Mouse (Mus musculus): Measurements from ENCODE around the gene Grm5. TPM values are rescaled to one million over a fixed set of nuclear protein-coding genes. Genes with fewer than 3 reads are reported as not detected.

The Grm5 gene
- polyA plus RNA-seq, 1 experiment from 2014 or later: 134 TPM

DNA sequence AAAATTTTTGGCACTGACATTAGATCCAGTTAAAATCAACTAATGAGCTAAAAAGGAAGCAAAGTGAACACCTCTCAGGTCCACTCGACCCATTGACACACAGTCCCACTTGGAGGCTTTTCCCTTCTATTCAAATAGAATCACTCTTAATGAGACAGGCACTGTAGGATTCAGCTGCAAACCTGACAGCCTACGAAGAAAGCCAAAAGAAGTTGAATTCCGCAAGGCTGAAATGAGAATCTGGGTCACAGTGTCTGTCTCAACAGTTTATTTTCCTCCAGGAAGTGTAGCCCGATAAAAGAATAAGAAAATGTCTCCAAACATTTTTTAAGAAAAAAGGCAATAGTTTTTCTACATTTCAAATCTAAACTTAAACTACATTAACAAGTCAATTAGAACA is 209.9 kb downstream of the Grm5 start:
- 78% methylated on average over 4 of the region's 4 CpGs for WGBS
- Histone ChIP-seq H3K4me3 (ENCODE audit: low read depth, low read length) (no peak overlapping the region), H3K4me1 (ENCODE audit: control insufficient read depth, insufficient read depth, low read length) (no peaks in the 10 kb centered on the region), H3K9ac (replicated peaks; ENCODE audit: low read depth, low read length) (no peak overlapping the region), H3K36me3 (ENCODE audit: control insufficient read depth, insufficient read depth, low read length) (no peaks in the 10 kb centered on the region), H3K4me2 (ENCODE audit: low read depth, low read length) (no peak overlapping the region), H3K27me3 (ENCODE audit: control insufficient read depth, insufficient read depth, low read length) (no peaks in the 10 kb centered on the region), H3K9me3 (ENCODE audit: control insufficient read depth, low read length) (no peaks in the 10 kb centered on the region), H3K27ac (ENCODE audit: low read depth, low read length) (no peak overlapping the region)
- no peak for ATAC-seq (ENCODE audit: low read depth)

DNA sequence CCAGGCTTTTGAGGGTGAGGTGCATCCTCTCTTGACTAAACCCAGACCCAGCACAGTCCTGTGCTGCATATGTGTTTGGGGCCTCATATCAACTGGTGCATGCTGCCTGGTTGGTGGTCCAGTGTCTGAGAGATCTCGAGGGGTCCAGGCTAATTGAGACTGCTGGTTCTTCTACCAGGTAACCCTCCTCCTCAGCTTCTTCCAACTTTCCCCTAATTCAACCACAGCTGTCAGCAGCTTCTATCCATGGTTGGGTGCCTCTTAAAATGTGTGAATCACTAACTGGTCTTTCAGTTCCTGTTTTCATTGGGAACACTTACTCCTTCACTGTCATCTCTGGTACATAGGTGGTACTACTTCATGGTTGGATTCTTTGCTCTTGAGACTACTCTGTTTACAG is 240.9 kb downstream of the Grm5 start:
- no peak for ATAC-seq (ENCODE audit: low read depth)
- Histone ChIP-seq H3K4me3 (ENCODE audit: low read depth, low read length) (no peak overlapping the region), H3K4me2 (ENCODE audit: low read depth, low read length) (no peak overlapping the region), H3K36me3 (ENCODE audit: control insufficient read depth, insufficient read depth, low read length) (no peaks in the 10 kb centered on the region), H3K27ac (ENCODE audit: low read depth, low read length) (no peak overlapping the region), H3K9me3 (ENCODE audit: control insufficient read depth, low read length) (no peaks in the 10 kb centered on the region), H3K27me3 (ENCODE audit: control insufficient read depth, insufficient read depth, low read length) (no peaks in the 10 kb centered on the region), H3K9ac (replicated peaks; ENCODE audit: low read depth, low read length) (no peak overlapping the region), H3K4me1 (ENCODE audit: control insufficient read depth, insufficient read depth, low read length) (no peaks in the 10 kb centered on the region)
- WGBS: 88% methylated on average over 1 of the region's 1 CpGs

DNA sequence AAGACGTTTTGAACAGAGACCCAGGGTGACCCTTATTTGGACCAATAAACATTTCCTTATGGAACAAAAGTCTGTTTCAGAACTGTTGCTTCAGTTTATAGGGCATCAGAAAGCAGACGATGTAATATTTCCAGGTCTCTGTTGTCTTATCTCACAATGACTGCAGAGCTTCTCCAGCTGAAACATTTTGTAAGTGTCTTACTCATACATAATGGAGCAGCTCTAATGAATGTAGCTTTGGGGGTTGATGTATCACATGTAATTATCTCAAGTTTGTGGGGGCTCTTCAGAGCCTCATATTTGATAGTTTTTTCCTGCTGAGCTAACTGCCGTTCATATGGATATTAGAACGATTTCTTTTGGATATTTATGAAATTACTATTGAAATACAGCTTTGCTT is 250.7 kb downstream of the Grm5 start:
- H3K27me3 ChIP-seq (ENCODE audit: control insufficient read depth, insufficient read depth, low read length): no peaks in the 10 kb centered on the region
- H3K27ac ChIP-seq (ENCODE audit: low read depth, low read length): no peak overlapping the region
- peak; percentile 84 for ATAC-seq (ENCODE audit: low read depth)
- WGBS: 52% methylated on average over 4 of the region's 4 CpGs
- H3K36me3 ChIP-seq (ENCODE audit: control insufficient read depth, insufficient read depth, low read length): no peaks in the 10 kb centered on the region
- H3K4me1 ChIP-seq (ENCODE audit: control insufficient read depth, insufficient read depth, low read length): no peaks in the 10 kb centered on the region
- H3K9ac ChIP-seq (replicated peaks; ENCODE audit: low read depth, low read length): no peak overlapping the region
- H3K4me2 ChIP-seq (ENCODE audit: low read depth, low read length): no peak overlapping the region
- H3K4me3 ChIP-seq (ENCODE audit: low read depth, low read length): no peak overlapping the region
- no peaks in the 10 kb centered on the region for H3K9me3 ChIP-seq (ENCODE audit: control insufficient read depth, low read length)

DNA sequence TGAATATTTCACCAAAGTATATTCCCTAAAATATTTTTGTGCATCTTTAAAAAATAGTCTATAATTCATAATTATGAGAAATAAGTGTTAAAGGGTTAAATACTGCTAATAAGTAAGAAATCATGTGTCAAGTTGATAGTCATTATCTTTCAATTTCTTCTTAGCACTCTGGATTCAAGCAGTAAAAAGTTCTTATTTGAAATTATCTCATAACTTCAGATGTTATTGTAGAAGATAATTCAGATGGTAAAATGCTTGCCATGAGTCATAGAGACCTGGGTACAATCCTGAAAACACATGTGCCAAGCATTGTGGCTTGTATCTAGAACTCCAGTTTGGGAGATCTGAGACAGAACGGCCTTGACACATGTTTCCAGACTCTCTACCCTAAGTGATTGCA is 254.6 kb downstream of the Grm5 start:
- H3K4me1 ChIP-seq (ENCODE audit: control insufficient read depth, insufficient read depth, low read length): no peaks in the 10 kb centered on the region
- no peak overlapping the region for H3K4me3 ChIP-seq (ENCODE audit: low read depth, low read length)
- H3K9me3 ChIP-seq (ENCODE audit: control insufficient read depth, low read length): no peaks in the 10 kb centered on the region
- H3K27ac ChIP-seq (ENCODE audit: low read depth, low read length): no peak overlapping the region
- no peak overlapping the region for H3K4me2 ChIP-seq (ENCODE audit: low read depth, low read length)
- H3K36me3 ChIP-seq (ENCODE audit: control insufficient read depth, insufficient read depth, low read length): no peaks in the 10 kb centered on the region
- no peak overlapping the region for H3K9ac ChIP-seq (replicated peaks; ENCODE audit: low read depth, low read length)
- no peaks in the 10 kb centered on the region for H3K27me3 ChIP-seq (ENCODE audit: control insufficient read depth, insufficient read depth, low read length)
- no peak for ATAC-seq (ENCODE audit: low read depth)
- 81% methylated on average over 1 of the region's 1 CpGs for WGBS

DNA sequence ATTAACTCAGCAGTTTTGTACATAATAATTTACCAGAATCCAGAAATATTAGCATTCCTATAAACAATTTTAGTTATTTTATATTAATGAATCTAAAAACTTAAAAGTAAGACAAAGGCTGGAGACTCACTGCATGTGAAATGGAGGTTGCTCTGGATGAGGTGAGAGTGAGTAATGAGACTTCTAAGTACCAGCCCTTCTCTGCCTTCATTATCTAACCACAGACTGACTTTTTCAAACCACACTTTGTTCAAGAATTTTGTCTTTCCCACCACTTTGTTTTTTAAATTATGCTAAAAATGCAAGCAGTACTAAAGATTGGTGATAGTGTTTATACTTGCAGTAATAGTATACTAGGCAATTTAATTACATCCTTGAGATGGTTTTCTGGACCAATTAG is 259.5 kb downstream of the Grm5 start:
- Histone ChIP-seq H3K9ac (replicated peaks; ENCODE audit: low read depth, low read length) (no peak overlapping the region), H3K4me2 (ENCODE audit: low read depth, low read length) (no peak overlapping the region), H3K4me1 (ENCODE audit: control insufficient read depth, insufficient read depth, low read length) (no peaks in the 10 kb centered on the region), H3K27ac (ENCODE audit: low read depth, low read length) (no peak overlapping the region), H3K4me3 (ENCODE audit: low read depth, low read length) (no peak overlapping the region), H3K9me3 (ENCODE audit: control insufficient read depth, low read length) (no peaks in the 10 kb centered on the region), H3K27me3 (ENCODE audit: control insufficient read depth, insufficient read depth, low read length) (no peaks in the 10 kb centered on the region), H3K36me3 (ENCODE audit: control insufficient read depth, insufficient read depth, low read length) (no peaks in the 10 kb centered on the region)
- no peak for ATAC-seq (ENCODE audit: low read depth)

DNA sequence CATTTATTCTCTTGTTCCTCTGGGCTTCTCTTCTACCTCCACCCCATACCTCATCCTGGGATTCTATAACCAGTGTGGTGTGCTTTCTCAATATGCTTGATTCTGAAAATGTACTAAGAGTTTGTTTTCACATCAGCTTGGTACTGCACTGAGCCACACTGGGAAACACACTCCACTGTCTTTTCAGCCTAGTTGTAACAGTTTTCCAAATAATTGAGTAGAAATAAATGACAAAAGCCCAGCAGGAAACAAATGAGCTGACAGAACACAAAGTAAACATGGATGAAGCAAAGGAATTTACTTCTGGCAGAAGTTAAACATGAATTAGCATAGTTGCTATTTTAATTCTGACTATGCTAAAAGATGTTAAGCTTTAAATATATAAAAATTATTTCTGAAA is 262.1 kb downstream of the Grm5 start:
- no peak for ATAC-seq (ENCODE audit: low read depth)
- Histone ChIP-seq H3K4me1 (ENCODE audit: control insufficient read depth, insufficient read depth, low read length) (no peaks in the 10 kb centered on the region), H3K9me3 (ENCODE audit: control insufficient read depth, low read length) (no peaks in the 10 kb centered on the region), H3K27me3 (ENCODE audit: control insufficient read depth, insufficient read depth, low read length) (no peaks in the 10 kb centered on the region), H3K27ac (ENCODE audit: low read depth, low read length) (no peak overlapping the region), H3K9ac (replicated peaks; ENCODE audit: low read depth, low read length) (no peak overlapping the region), H3K4me2 (ENCODE audit: low read depth, low read length) (no peak overlapping the region), H3K4me3 (ENCODE audit: low read depth, low read length) (no peak overlapping the region), H3K36me3 (ENCODE audit: control insufficient read depth, insufficient read depth, low read length) (no peaks in the 10 kb centered on the region)

DNA sequence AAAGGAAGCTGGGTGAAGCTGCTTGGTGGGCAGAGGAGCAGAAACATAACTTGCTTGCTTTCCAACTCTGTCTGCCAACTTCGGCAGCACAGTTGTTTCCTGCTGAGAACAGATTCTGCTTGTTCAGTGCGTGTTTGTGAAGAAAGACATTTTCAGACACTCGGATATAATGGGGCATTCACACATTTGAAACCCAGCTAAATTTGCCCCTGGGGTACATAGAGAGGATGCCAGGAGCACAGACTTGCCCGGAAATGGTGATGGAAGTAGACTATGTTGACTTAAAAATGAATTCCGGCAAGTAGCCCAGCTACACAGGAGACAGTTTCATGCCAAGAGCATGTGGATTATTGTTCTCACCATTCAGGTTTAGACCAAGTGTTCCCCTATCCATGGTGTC is 342.0 kb downstream of the Grm5 start:
- Histone ChIP-seq H3K4me3 (ENCODE audit: low read depth, low read length) (no peak overlapping the region), H3K27ac (ENCODE audit: low read depth, low read length) (no peak overlapping the region), H3K9me3 (ENCODE audit: control insufficient read depth, low read length) (no peaks in the 10 kb centered on the region), H3K4me1 (ENCODE audit: control insufficient read depth, insufficient read depth, low read length) (no peaks in the 10 kb centered on the region), H3K9ac (replicated peaks; ENCODE audit: low read depth, low read length) (no peak overlapping the region), H3K36me3 (ENCODE audit: control insufficient read depth, insufficient read depth, low read length) (no peaks in the 10 kb centered on the region), H3K27me3 (ENCODE audit: control insufficient read depth, insufficient read depth, low read length) (no peaks in the 10 kb centered on the region), H3K4me2 (ENCODE audit: low read depth, low read length) (no peak overlapping the region)
- WGBS: 44% methylated on average over 5 of the region's 5 CpGs
- peak; percentile 68; the same call in 1 of the 2 replicates for ATAC-seq (ENCODE audit: low read depth)

DNA sequence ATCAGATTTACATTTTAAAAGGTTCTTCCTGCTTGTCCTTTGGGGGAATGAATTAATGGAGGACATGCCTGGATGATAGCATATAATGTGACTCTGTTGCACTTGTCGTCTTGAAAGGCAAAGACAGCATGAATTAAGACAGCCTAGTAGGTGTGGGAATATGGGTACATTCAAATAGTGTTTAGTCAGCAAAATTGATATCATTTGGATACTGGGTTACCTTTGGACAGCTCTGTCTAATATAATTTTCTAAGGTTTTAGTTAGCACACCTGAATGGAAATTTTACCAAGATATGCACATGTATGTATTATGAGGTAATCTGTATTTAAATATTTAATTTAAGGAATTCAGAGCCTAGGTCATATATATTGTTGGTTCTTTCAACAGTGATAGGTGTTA is 353.4 kb downstream of the Grm5 start:
- Histone ChIP-seq H3K4me3 (ENCODE audit: low read depth, low read length) (no peak overlapping the region), H3K9me3 (ENCODE audit: control insufficient read depth, low read length) (no peaks in the 10 kb centered on the region), H3K27me3 (ENCODE audit: control insufficient read depth, insufficient read depth, low read length) (no peaks in the 10 kb centered on the region), H3K27ac (ENCODE audit: low read depth, low read length) (no peak overlapping the region), H3K4me1 (ENCODE audit: control insufficient read depth, insufficient read depth, low read length) (peaks cover 3% of the 10 kb centered on the region; the same call in 1 of the 2 replicates), H3K9ac (replicated peaks; ENCODE audit: low read depth, low read length) (no peak overlapping the region), H3K4me2 (ENCODE audit: low read depth, low read length) (no peak overlapping the region), H3K36me3 (ENCODE audit: control insufficient read depth, insufficient read depth, low read length) (no peaks in the 10 kb centered on the region)
- no peak for ATAC-seq (ENCODE audit: low read depth)
- WGBS: 33% methylated on average over 1 of the region's 1 CpGs

DNA sequence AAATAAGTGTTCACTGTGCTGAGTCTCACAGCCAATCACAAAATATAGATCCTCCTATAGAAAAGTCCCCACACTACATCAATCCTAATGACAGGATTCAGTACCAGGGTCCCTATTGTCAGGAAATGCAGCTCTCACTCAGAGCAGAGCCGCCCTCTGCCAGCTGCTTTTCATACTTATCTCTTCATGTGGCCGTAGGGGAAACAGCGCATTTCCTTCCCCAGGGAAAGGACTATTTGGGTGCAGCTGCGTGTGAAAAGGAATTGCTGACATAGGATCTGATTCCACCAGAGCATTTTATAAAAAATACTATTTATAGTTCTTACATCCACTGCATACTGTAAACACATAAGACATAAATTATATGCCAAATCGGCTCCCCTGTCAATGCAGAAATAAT is 354.3 kb downstream of the Grm5 start:
- Histone ChIP-seq H3K36me3 (ENCODE audit: control insufficient read depth, insufficient read depth, low read length) (no peaks in the 10 kb centered on the region), H3K4me2 (ENCODE audit: low read depth, low read length) (no peak overlapping the region), H3K27ac (ENCODE audit: low read depth, low read length) (no peak overlapping the region), H3K9me3 (ENCODE audit: control insufficient read depth, low read length) (no peaks in the 10 kb centered on the region), H3K4me1 (ENCODE audit: control insufficient read depth, insufficient read depth, low read length) (peaks cover 3% of the 10 kb centered on the region; the same call in 1 of the 2 replicates), H3K4me3 (ENCODE audit: low read depth, low read length) (no peak overlapping the region), H3K27me3 (ENCODE audit: control insufficient read depth, insufficient read depth, low read length) (no peaks in the 10 kb centered on the region), H3K9ac (replicated peaks; ENCODE audit: low read depth, low read length) (no peak overlapping the region)
- peak; percentile 79 for ATAC-seq (ENCODE audit: low read depth)
- 19% methylated on average over 5 of the region's 5 CpGs for WGBS

DNA sequence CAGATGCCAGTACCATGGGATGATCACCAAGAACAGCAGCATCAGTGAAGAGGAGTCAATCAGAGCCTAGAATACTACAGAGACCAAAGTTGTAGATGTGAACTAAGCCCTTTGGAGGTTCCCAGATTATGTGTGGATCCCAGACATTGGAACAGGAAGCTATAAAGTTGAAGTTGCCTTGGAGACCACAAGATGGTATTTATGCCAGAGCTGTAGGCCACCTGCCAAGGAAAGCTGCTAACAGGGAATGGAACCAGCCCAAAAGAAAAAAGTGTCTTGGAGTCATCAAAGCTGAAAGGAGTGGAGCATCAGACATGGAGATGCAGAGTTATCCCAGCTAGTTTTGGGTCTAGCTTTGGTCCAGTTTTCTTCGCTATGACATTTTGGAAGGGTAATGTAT is 366.2 kb downstream of the Grm5 start:
- no peaks in the 10 kb centered on the region for H3K4me1 ChIP-seq (ENCODE audit: control insufficient read depth, insufficient read depth, low read length)
- no peaks in the 10 kb centered on the region for H3K9me3 ChIP-seq (ENCODE audit: control insufficient read depth, low read length)
- H3K4me3 ChIP-seq (ENCODE audit: low read depth, low read length): no peak overlapping the region
- no peaks in the 10 kb centered on the region for H3K36me3 ChIP-seq (ENCODE audit: control insufficient read depth, insufficient read depth, low read length)
- H3K27me3 ChIP-seq (ENCODE audit: control insufficient read depth, insufficient read depth, low read length): no peaks in the 10 kb centered on the region
- H3K27ac ChIP-seq (ENCODE audit: low read depth, low read length): no peak overlapping the region
- H3K9ac ChIP-seq (replicated peaks; ENCODE audit: low read depth, low read length): no peak overlapping the region
- 98% methylated on average over 1 of the region's 1 CpGs for WGBS
- no peak overlapping the region for H3K4me2 ChIP-seq (ENCODE audit: low read depth, low read length)
- ATAC-seq (ENCODE audit: low read depth): no peak

Data from neural tube, embryonic 14.5 days (tissue).